17 mouse cellular contexts compared by ENCODE assay signal in genomic region chr5:150332810-150333209, GRCm38 (mm10).
DNase-seq lines count a peak whose midpoint lies in the region; ATAC-seq and TF ChIP-seq lines count a peak whose summit lies in the region.
"Had no signal": no experiment of that assay in that cellular context is flagged by ENCODE, and none has a peak within 500 bp of the region (broad histone marks: within the 10 kb centered on the region; RNA-seq: fewer than 3 reads in every experiment).

No protein-coding gene starts in this region.

- WGBS in heart, adult 2 months = 13% methylated on average over 5 of the region's 5 CpGs
- 51% methylated on average over 5 of the region's 5 CpGs for WGBS in heart, embryonic 12.5 days
- WGBS in liver, embryonic 16.5 days (ENCODE audit: insufficient replicate concordance) = 10% methylated on average over 5 of the region's 5 CpGs

- peaks cover 6% of the 10 kb centered on the region; the same call in 1 of the 2 replicates for H3K36me3 ChIP-seq in heart, adult 2 months (ENCODE audit: control insufficient read depth, insufficient read depth, low read length)
- H3K36me3 ChIP-seq in MEL (ENCODE audit: control insufficient read depth in 1 of 2, insufficient read depth in 2 of 2, low read length in 2 of 2) = no peaks in the 10 kb centered on the region
- peaks cover 26% of the 10 kb centered on the region for H3K36me3 ChIP-seq in heart, embryonic 12.5 days
- no peaks in the 10 kb centered on the region for H3K36me3 ChIP-seq in liver, embryonic 16.5 days (ENCODE audit: control insufficient read depth, insufficient read depth)
- H3K36me3 ChIP-seq: lung, embryonic 15.5 days; midbrain, embryonic 12.5 days had no signal

- H3K9me3 ChIP-seq in MEL (replicated peaks; ENCODE audit: insufficient read depth, low read length) = no peaks in the 10 kb centered on the region
- H3K9me3 ChIP-seq in heart, embryonic 12.5 days (replicated peaks) = peaks cover 4% of the 10 kb centered on the region; the same call in 1 of the 2 replicates
- no peaks in the 10 kb centered on the region for H3K9me3 ChIP-seq in liver, embryonic 16.5 days (replicated peaks; ENCODE audit: control insufficient read depth, low read length)
- H3K9me3 ChIP-seq: hindbrain, embryonic 13.5 days; lung, embryonic 15.5 days; midbrain, embryonic 12.5 days; neural tube, embryonic 15.5 days had no signal

- no peaks in the 10 kb centered on the region for H3K27me3 ChIP-seq in heart, adult 2 months (ENCODE audit: control insufficient read depth, insufficient read depth, low read length)
- no peaks in the 10 kb centered on the region for H3K27me3 ChIP-seq in MEL (ENCODE audit: control insufficient read depth in 1 of 2, insufficient read depth in 2 of 2, low read length in 2 of 2)
- H3K27me3 ChIP-seq in heart, embryonic 12.5 days (replicated peaks) = no peaks in the 10 kb centered on the region
- H3K27me3 ChIP-seq in liver, embryonic 16.5 days (ENCODE audit: control insufficient read depth, insufficient read depth, low read depth, low read length) = no peaks in the 10 kb centered on the region
- H3K27me3 ChIP-seq: hindbrain, embryonic 13.5 days; lung, embryonic 15.5 days; midbrain, embryonic 12.5 days; neural tube, embryonic 15.5 days; Patski had no signal

- intact Hi-C loops in heart, adult 2 months (cut with DNase I) = loop anchor here (2.0 kb wide), 1 partner anchor 38 kb away; no protein-coding TSS in a partner anchor
- intact Hi-C loops in heart, postnatal 14 days (cut with DNase I) = no loop called here

- H3K9ac ChIP-seq in heart, adult 2 months (ENCODE audit: low read depth, low read length) = no peak overlapping the region
- no peak overlapping the region for H3K9ac ChIP-seq in MEL (ENCODE audit: control insufficient read depth, low read depth, low read length, poor library complexity, severe bottlenecking)
- peak overlapping the region; percentile 24; the same call in 1 of the 2 replicates for H3K9ac ChIP-seq in heart, embryonic 12.5 days
- H3K9ac ChIP-seq in liver, embryonic 16.5 days (ENCODE audit: low read depth, low read length) = no peak overlapping the region
- H3K9ac ChIP-seq: hindbrain, embryonic 13.5 days; lung, embryonic 15.5 days; midbrain, embryonic 12.5 days; neural tube, embryonic 15.5 days had no signal

- peak overlapping the region; percentile 41; the same call in 1 of the 2 replicates for H3K4me2 ChIP-seq in heart, embryonic 12.5 days
- H3K4me2 ChIP-seq in liver, embryonic 16.5 days (ENCODE audit: low read depth, low read length) = no peak overlapping the region
- H3K4me2 ChIP-seq: hindbrain, embryonic 13.5 days; lung, embryonic 15.5 days; midbrain, embryonic 12.5 days; neural tube, embryonic 15.5 days had no signal

- TF ChIP-seq RAD21 in MEL (IDR thresholded peaks at IDR 0.05; ENCODE audit: low read depth, low read length) = no peak

- peak in 1 of 2 experiments; percentile 18 for DNase-seq in heart, adult 2 months
- DNase-seq in heart, postnatal 14 days = no peak
- no peak for DNase-seq in MEL (ENCODE audit: low read depth, low spot score)
- DNase-seq in ovary, postnatal 36 days (ENCODE audit: low spot score) = no peak
- no peak for DNase-seq in ovary, postnatal 14 days (ENCODE audit: low spot score)
- DNase-seq: cerebellum, postnatal 36 days; kidney, postnatal 10 days; thymus, adult 2 months had no signal

- peak overlapping the region; percentile 73 for H3K27ac ChIP-seq in heart, adult 2 months
- H3K27ac ChIP-seq in MEL (ENCODE audit: control insufficient read depth, low read depth, low read length) = no peak overlapping the region
- H3K27ac ChIP-seq in heart, embryonic 12.5 days (ENCODE audit: poor library complexity, severe bottlenecking) = peak overlapping the region; percentile 71
- no peak overlapping the region for H3K27ac ChIP-seq in liver, embryonic 16.5 days (ENCODE audit: low read length)
- H3K27ac ChIP-seq: hindbrain, embryonic 13.5 days; lung, embryonic 15.5 days; midbrain, embryonic 12.5 days; neural tube, embryonic 15.5 days had no signal

- H3K4me1 ChIP-seq in heart, adult 2 months (ENCODE audit: control insufficient read depth, insufficient read depth, low read length) = peaks cover 13% of the 10 kb centered on the region
- H3K4me1 ChIP-seq in MEL (ENCODE audit: control insufficient read depth in 1 of 2, insufficient read depth in 2 of 2, low read length in 2 of 2) = no peaks in the 10 kb centered on the region
- H3K4me1 ChIP-seq in heart, embryonic 12.5 days (replicated peaks) = peaks cover 30% of the 10 kb centered on the region
- H3K4me1 ChIP-seq in liver, embryonic 16.5 days (ENCODE audit: control insufficient read depth, low read depth, low read length) = peaks cover 9% of the 10 kb centered on the region
- H3K4me1 ChIP-seq: midbrain, embryonic 12.5 days; neural tube, embryonic 15.5 days had no signal

- TF ChIP-seq CTCF in heart, adult 2 months (IDR thresholded peaks at IDR 0.05) = no peak
- TF ChIP-seq CTCF in MEL (IDR thresholded peaks at IDR 0.05 in 2 of 3, conservative IDR thresholded peaks at IDR 0.05 in 1 of 3; ENCODE audit: control insufficient read depth in 1 of 3, insufficient read depth in 1 of 3, low read depth in 2 of 3, low read length in 3 of 3, poor library complexity in 1 of 3, severe bottlenecking in 1 of 3) = no peak

- TF ChIP-seq POLR2A in heart, adult 2 months (IDR thresholded peaks at IDR 0.05; ENCODE audit: insufficient read depth, low read depth, low read length) = no peak
- TF ChIP-seq POLR2A in MEL (IDR thresholded peaks at IDR 0.05; ENCODE audit: control insufficient read depth in 1 of 2, insufficient read depth in 1 of 2, low read depth in 1 of 2, low read length in 2 of 2, poor library complexity in 1 of 2) = no peak

- 0 out of 2 replicates have a peak, but pooled peaks cover 2% of the 10 kb centered on the region for H3K79me2 ChIP-seq in heart, adult 2 months (replicated peaks; ENCODE audit: control insufficient read depth, insufficient read depth, low read length)
- H3K79me2 ChIP-seq in MEL (ENCODE audit: control insufficient read depth, insufficient read depth, low read length, poor library complexity) = no peaks in the 10 kb centered on the region

- TF ChIP-seq EP300 in heart, adult 2 months (IDR thresholded peaks at IDR 0.05; ENCODE audit: insufficient read depth, low read depth, low read length) = no peak
- no peak for TF ChIP-seq EP300 in MEL (IDR thresholded peaks at IDR 0.05; ENCODE audit: low read depth in 1 of 2, low read length in 2 of 2)

- no peak for ATAC-seq in heart, embryonic 12.5 days (ENCODE audit: insufficient number of reproducible peaks, low FRiP score)
- ATAC-seq in liver, embryonic 16.5 days (ENCODE audit: low read depth) = peak; percentile 35; the same call in 1 of the 2 replicates
- no peak for ATAC-seq in erythroid progenitor cell, adult 5-6 weeks (replicated peaks; ENCODE audit: low FRiP score, poor library complexity, severe bottlenecking)
- ATAC-seq: CD4-positive, CD25-positive, alpha-beta regulatory T cell, adult 4 months had no signal

- no peak overlapping the region for H3K4me3 ChIP-seq in heart, adult 2 months
- no peak overlapping the region for H3K4me3 ChIP-seq in MEL (ENCODE audit: control insufficient read depth in 1 of 2, insufficient read depth in 1 of 2, low read depth in 2 of 2, low read length in 2 of 2)
- no peak overlapping the region for H3K4me3 ChIP-seq in heart, embryonic 12.5 days
- H3K4me3 ChIP-seq in liver, embryonic 16.5 days (ENCODE audit: low read depth, low read length) = no peak overlapping the region
- H3K4me3 ChIP-seq: hindbrain, embryonic 13.5 days; lung, embryonic 15.5 days; midbrain, embryonic 12.5 days; neural tube, embryonic 15.5 days had no signal

TF ChIP-seq in MEL, 35 proteins besides CTCF, POLR2A, EP300 and RAD21:
- TF ChIP-seq GATA1 (IDR thresholded peaks at IDR 0.05; ENCODE audit: low read depth, low read length) (peak; percentile 34; the same call in 1 of the 2 replicates), POLR2AphosphoS5 (IDR thresholded peaks at IDR 0.05; ENCODE audit: borderline replicate concordance, low read depth, low read length) (no peak), ETS1 (IDR thresholded peaks at IDR 0.05; ENCODE audit: low read depth, low read length) (0 out of 2 replicates have a peak, but pooled peaks have one; percentile 15), TCF12 (IDR thresholded peaks at IDR 0.05; ENCODE audit: low read depth, low read length) (0 out of 2 replicates have a peak, but pooled peaks have one; percentile 16)

Comparison
In these comparisons a context has a peak if more than half of its experiments do, and no peak if none do; other contexts are left out.
1. H3K27ac ChIP-seq: peak in heart, adult 2 months (single experiment) and heart, embryonic 12.5 days (single experiment); none in MEL (single experiment) and liver, embryonic 16.5 days (single experiment).